Mouse (Mus musculus) megakaryocyte, embryonic 14.5 days (primary cell): ENCODE data around the gene Plxnd1. TPM values are rescaled to one million over a fixed set of nuclear protein-coding genes. Genes with fewer than 3 reads are reported as not detected.

Experiments used
- H3K27me3 ChIP-seq: replicated peaks from 2 replicates; pipeline ENCODE3; 2012; ENCODE audit warnings: inconsistent platforms
- H3K36me3 ChIP-seq: replicated peaks from 2 replicates; pipeline ENCODE3; 2012; ENCODE audit warnings: low read length, inconsistent platforms, mixed read lengths
- H3K4me1 ChIP-seq: 2 replicates; pipeline ENCODE4 v1.6.1; 2012; ENCODE audit warnings: inconsistent platforms
- H3K4me3 ChIP-seq: replicated peaks from 2 replicates; pipeline ENCODE3; 2012; ENCODE audit warnings: moderate library complexity, mild to moderate bottlenecking, inconsistent platforms
- H3K9me3 ChIP-seq: 2 replicates; pipeline ENCODE4 v1.6.1; 2012; ENCODE audit warnings: inconsistent platforms
- FLI1 ChIP-seq: IDR thresholded peaks from 2 replicates; pipeline ENCODE4 v1.6.1; 2012; ENCODE audit warnings: low read length, inconsistent platforms, mixed read lengths
- GATA1 ChIP-seq: IDR thresholded peaks from 3 replicates; pipeline ENCODE4 v1.6.1; 2012; ENCODE audit warnings: mixed read lengths, low read length, inconsistent platforms, borderline replicate concordance
- polyA plus RNA-seq: library from polyadenylated mRNA; stranded (reverse); fragments of >175 nt; gene quantifications from 2 replicates; pipeline ENCODE4 v1.2.3, GENCODE M21; 2012; ENCODE audit warnings: low replicate concordance; ENCODE audit not compliant: insufficient read depth

Gene Plxnd1
- polyA plus RNA-seq, 1 experiment = 14.9 TPM

DNA sequence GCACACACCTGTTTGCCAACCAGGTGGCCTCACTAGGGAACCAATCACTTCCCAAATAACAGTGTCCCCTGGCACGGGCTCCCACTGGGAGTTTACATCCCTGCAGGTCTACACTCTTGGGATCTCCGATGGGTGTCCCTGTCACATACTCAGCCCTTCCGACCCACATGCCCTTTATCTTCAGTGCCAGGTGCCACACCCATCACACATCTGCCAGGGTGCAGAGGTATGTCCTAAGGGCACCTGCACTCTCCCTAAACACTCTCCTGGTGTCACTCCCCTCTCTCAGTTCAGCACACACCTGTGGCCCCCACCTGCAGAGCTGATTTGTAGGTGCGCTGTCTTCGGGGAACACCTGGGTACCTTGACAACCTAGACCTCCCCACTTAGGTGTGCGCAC is 1.8 kb downstream of the Plxnd1 start:
- H3K36me3 ChIP-seq = no peaks in the 10 kb centered on the region
- no peak for TF ChIP-seq FLI1
- no peak for TF ChIP-seq GATA1
- H3K4me3 ChIP-seq = peak overlapping the region; percentile 94
- no peaks in the 10 kb centered on the region for H3K9me3 ChIP-seq
- H3K27me3 ChIP-seq = peaks cover 64% of the 10 kb centered on the region
- peaks cover 83% of the 10 kb centered on the region for H3K4me1 ChIP-seq

DNA sequence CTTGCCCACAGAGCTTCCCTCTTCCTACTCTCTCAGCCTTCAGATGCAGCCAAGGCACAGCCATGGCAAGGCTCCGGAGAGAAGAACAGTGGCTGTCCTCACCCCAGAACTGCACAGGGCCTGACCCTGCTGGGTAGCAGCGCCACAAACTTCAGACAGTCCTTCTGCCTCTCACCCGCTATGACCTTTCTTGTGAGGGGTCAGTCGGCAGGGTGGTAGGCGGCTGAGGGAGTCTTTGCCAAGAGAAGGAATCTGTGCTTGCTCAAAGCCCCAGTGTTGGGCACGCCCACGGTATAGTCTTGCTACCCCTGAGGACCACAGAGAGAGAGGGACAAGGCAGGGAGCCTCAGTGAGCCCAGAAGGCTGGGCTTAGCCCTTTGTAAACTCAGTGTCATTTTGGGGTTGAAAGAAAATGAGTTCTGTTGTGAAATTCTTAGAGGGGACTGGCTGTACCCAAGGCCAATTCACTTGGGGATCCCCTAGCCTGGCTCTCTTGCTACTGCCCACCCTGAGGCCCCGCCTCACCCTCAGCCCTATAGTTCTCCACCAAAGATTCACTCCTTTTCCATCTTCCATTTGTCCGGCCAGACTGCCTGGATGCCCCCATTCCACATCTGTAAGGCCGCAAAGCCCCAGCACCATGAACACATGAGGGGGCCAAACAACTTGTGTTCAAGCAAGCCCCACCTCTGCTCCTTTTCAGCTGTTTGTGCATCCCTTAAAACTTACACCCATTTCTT is 2.8 kb downstream of the Plxnd1 start:
- no peaks in the 10 kb centered on the region for H3K9me3 ChIP-seq
- H3K4me1 ChIP-seq = peaks cover 81% of the 10 kb centered on the region
- no peak for TF ChIP-seq FLI1
- no peak for TF ChIP-seq GATA1
- H3K36me3 ChIP-seq = no peaks in the 10 kb centered on the region
- peak overlapping the region; percentile 94 for H3K4me3 ChIP-seq
- peaks cover 73% of the 10 kb centered on the region for H3K27me3 ChIP-seq

- Histone ChIP-seq H3K9me3 (no peaks in the 10 kb centered on the region), H3K4me3 (peak overlapping the region; percentile 84), H3K36me3 (no peaks in the 10 kb centered on the region), H3K4me1 (peaks cover 79% of the 10 kb centered on the region), H3K27me3 (peaks cover 80% of the 10 kb centered on the region)
- TF ChIP-seq FLI1 (no peak), GATA1 (no peak)
Measured at GRCm38 (mm10) chr6:115991108-115991880, 3.5 kb downstream of the Plxnd1 start.

DNA sequence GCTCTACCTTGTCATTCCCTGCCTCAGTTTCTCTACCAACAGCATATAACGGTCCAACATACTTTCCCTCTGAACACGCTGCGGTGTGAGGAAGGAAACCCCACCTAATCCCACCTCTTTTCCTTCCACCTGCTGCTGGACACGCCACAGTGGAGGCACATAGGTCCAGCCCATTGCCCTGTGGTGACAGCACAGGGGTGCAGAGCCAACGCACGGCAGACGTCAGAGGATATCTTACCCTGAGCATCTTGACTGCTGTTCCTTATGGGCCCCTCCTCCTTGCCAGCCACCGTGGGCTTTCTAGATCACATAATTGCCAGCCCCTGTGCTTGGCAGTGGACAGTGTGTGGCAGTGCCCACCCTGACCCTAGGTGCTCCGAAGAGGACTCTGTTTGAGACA is 4.3 kb downstream of the Plxnd1 start:
- H3K36me3 ChIP-seq = no peaks in the 10 kb centered on the region
- TF ChIP-seq FLI1 (no peak), GATA1 (no peak)
- H3K27me3 ChIP-seq = peaks cover 87% of the 10 kb centered on the region
- peak overlapping the region; percentile 35 for H3K4me3 ChIP-seq
- H3K9me3 ChIP-seq = no peaks in the 10 kb centered on the region
- H3K4me1 ChIP-seq = peaks cover 70% of the 10 kb centered on the region

DNA sequence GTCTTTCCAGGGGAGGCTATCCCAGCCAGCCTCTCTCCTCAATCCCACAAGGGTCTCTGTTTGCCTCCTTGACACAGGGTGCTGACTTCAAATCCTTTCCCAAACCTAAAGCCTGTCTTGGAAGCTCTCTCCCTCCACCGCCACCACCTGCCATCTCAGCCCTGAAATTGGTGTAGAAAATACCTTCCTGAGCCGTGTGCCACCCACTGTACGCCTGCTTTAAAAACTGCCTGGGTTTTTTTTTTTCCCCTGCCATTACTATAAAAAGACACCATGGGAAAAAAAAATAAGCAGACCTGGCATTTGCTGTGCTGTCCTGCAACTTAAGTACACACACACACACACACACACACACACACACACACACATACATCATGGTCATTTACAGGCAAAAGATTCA is 4.7 kb downstream of the Plxnd1 start:
- no peak for TF ChIP-seq GATA1
- TF ChIP-seq FLI1 = no peak
- H3K4me3 ChIP-seq = no peak overlapping the region
- no peaks in the 10 kb centered on the region for H3K36me3 ChIP-seq
- H3K4me1 ChIP-seq = peaks cover 71% of the 10 kb centered on the region
- no peaks in the 10 kb centered on the region for H3K9me3 ChIP-seq
- peaks cover 90% of the 10 kb centered on the region for H3K27me3 ChIP-seq

- H3K36me3 ChIP-seq = no peaks in the 10 kb centered on the region
- H3K27me3 ChIP-seq = peaks cover 94% of the 10 kb centered on the region
- TF ChIP-seq FLI1 (no peak), GATA1 (no peak)
- H3K4me3 ChIP-seq = peak overlapping the region; percentile 0
- no peaks in the 10 kb centered on the region for H3K9me3 ChIP-seq
- H3K4me1 ChIP-seq = peaks cover 73% of the 10 kb centered on the region
Measured at GRCm38 (mm10) chr6:115989607-115990006, 5.2 kb downstream of the Plxnd1 start.

DNA sequence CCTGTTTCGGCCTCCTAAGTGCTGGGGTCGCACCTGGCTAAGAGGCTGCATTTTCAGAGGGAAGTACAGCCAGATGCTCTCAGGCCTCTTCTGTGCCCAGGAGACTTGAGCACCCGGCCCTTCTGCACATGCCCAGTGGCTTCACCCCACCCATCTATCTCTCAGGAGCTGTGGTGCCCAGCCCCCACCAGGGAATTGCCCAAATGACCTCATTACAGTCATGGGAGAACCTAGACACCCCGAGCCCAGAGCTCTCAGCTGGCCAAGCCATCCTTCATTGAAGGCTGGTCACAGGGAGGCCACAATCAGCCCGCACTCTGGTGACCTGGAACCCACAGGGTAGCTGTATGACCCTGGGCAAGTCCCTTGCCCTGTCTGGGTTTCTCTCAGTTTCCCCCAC is 5.8 kb downstream of the Plxnd1 start:
- Histone ChIP-seq H3K4me1 (peaks cover 67% of the 10 kb centered on the region), H3K27me3 (peaks cover 90% of the 10 kb centered on the region), H3K9me3 (no peaks in the 10 kb centered on the region), H3K36me3 (no peaks in the 10 kb centered on the region), H3K4me3 (no peak overlapping the region)
- TF ChIP-seq GATA1 = no peak

- peaks cover 83% of the 10 kb centered on the region for H3K27me3 ChIP-seq
- no peak overlapping the region for H3K4me3 ChIP-seq
- H3K9me3 ChIP-seq = no peaks in the 10 kb centered on the region
- peaks cover 52% of the 10 kb centered on the region for H3K4me1 ChIP-seq
- no peak for TF ChIP-seq GATA1
- no peak for TF ChIP-seq FLI1
- H3K36me3 ChIP-seq = no peaks in the 10 kb centered on the region
Measured at GRCm38 (mm10) chr6:115987096-115987747, 7.6 kb downstream of the Plxnd1 start.

DNA sequence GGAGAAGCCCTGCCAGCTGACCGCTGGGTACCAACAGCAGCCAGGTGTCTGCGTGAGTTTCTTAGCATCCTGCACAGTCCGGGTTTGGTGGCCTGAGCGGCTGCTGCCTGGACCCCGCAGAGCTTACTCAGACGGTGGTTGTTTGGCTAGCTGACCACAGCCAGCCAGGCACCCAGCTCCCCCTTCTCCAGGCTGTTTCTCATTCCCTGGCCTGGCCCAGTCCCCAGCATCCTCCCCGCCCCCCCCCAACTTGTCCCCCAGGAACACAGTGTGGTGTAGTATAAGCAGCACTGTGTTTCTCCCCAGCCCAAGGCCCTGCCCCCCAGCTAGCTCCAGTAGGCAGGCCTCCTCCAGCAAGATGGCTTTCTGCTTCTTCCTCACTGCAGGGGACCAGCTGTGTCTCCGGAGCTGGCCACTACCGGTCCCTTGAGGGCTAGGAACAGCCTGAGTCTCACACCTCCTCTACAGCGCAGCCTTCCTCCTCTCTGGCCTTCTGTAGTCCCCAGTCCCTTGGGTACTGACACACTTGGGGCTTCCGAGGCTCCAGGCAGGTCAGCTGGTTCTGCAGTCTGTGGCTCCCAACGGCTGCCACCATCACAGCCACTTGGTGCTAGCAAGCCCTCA is 8.2 kb downstream of the Plxnd1 start:
- TF ChIP-seq GATA1 = no peak
- no peak for TF ChIP-seq FLI1
- H3K4me1 ChIP-seq = peaks cover 45% of the 10 kb centered on the region
- no peaks in the 10 kb centered on the region for H3K36me3 ChIP-seq
- peaks cover 77% of the 10 kb centered on the region for H3K27me3 ChIP-seq
- H3K9me3 ChIP-seq = no peaks in the 10 kb centered on the region
- no peak overlapping the region for H3K4me3 ChIP-seq

DNA sequence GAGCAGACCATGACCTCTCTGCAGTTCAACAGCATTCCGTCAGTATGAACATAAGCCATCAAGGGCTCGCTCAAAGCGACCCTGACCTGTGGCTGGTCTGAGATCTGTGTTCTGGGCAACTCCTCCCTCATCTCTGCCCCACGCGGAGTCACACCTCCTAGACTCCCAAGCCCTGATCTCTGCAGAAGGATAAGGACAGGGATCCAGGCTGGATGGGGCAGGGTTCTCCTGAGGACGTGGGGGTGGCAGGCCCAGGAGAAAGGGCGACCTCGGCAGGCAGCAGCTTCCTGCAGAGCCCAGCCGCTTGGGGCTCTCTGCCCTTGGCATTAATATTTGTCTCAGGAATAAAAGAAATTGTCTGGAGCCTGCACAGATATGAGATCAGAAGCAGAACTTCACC is 9.2 kb downstream of the Plxnd1 start:
- Histone ChIP-seq H3K9me3 (no peaks in the 10 kb centered on the region), H3K4me3 (no peak overlapping the region), H3K4me1 (peaks cover 40% of the 10 kb centered on the region), H3K36me3 (no peaks in the 10 kb centered on the region), H3K27me3 (peaks cover 68% of the 10 kb centered on the region)
- TF ChIP-seq GATA1 = no peak
- no peak for TF ChIP-seq FLI1
